Mouse (Mus musculus) liver, embryonic 14.5 days (tissue): ENCODE data around the gene Arhgap42.

ENCODE experiments used
- CTCF ChIP-seq: IDR thresholded peaks from 2 replicates; pipeline ENCODE4 v1.5.1; 2016; ENCODE audit warnings: antibody characterized with exemption, low read depth, control low read depth
- EP300 ChIP-seq: IDR thresholded peaks from 2 replicates; pipeline ENCODE4 v1.6.1; 2016; ENCODE audit warnings: antibody characterized with exemption, low read depth

DNA sequence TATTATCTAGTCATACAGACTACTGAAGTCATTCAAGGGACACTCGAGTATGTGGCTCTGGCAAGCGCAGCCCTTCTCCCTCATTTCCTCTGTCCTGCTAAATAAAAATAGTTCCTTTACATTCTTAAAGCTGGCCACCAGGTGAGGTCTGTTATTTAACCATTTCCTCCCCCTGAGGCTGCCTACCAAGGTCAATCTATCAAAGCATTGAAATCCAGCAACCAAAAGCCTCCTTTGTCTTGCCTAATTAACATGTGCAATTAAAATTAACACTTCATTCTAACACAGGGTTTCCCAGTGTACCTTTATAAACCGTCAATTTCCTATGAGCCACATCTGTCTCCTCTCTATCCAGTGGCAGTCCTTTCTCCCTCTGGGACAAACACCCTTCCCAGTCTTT is 78.2 kb downstream of the Arhgap42 start:
- TF ChIP-seq CTCF (no peak), EP300 (no peak)
